Mouse (Mus musculus): ENCODE data around the gene Shc3. TPM values are rescaled to one million over a fixed set of nuclear protein-coding genes. Genes with fewer than 3 reads are reported as not detected.

Shc3 gene
- polyA plus RNA-seq, 1 experiment from 2014 or later = not detected

DNA sequence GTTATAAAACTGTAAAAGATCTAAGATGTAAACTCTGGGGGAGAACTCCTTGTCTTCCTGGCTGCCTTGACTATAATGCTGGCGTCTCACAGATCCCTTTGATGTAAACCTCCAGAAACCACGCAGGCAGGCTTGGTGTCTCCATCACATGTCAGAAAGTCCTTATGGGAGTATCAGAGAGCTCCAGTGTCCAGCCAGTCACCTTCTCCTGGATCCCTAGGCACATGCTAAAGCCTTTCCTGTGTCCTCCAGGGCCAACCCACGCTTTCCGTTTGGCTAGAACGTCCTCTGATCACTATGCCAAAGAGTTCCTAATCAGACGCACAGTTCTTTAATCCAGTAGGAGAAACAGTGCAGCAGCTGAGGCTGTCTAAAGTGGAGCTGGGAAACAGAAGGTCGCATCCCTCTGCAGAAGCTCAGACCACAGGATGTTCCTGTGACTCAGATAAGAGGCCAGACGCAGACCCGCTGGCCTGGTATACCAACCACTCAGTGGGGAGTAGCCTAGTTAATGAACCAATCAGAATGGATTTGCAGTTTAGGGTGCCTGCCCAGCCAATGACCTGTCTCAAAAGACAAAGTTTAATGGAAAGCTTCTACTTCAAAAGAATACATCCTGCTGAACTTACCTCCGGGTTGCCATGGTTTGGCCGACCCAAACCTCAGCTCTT, 88.7 kb downstream of the Shc3 start:
- Histone ChIP-seq H3K4me1 (replicated peaks) (no peaks in the 10 kb centered on the region), H3K36me3 (replicated peaks) (no peaks in the 10 kb centered on the region), H3K9ac (no peak overlapping the region), H3K27me3 (no peaks in the 10 kb centered on the region), H3K27ac (replicated peaks) (no peak overlapping the region), H3K4me3 (replicated peaks) (no peak overlapping the region), H3K9me3 (replicated peaks) (no peaks in the 10 kb centered on the region), H3K4me2 (no peak overlapping the region)
- 23% methylated on average over 11 of the region's 11 CpGs for WGBS (ENCODE audit: insufficient replicate concordance)
- no peak for ATAC-seq (ENCODE audit: insufficient read depth)

GRCm38 (mm10) chr13:51479826-51480225, 89.4 kb downstream of the Shc3 start:
- Histone ChIP-seq H3K27ac (replicated peaks) (no peak overlapping the region), H3K9me3 (replicated peaks) (no peaks in the 10 kb centered on the region), H3K4me1 (replicated peaks) (no peaks in the 10 kb centered on the region), H3K4me2 (no peak overlapping the region), H3K27me3 (no peaks in the 10 kb centered on the region), H3K4me3 (replicated peaks) (no peak overlapping the region), H3K9ac (no peak overlapping the region), H3K36me3 (replicated peaks) (no peaks in the 10 kb centered on the region)
- no peak for ATAC-seq (ENCODE audit: insufficient read depth)
- 78% methylated on average over 11 of the region's 11 CpGs for WGBS (ENCODE audit: insufficient replicate concordance)

GRCm38 (mm10) chr13:51476991-51477390, 92.2 kb downstream of the Shc3 start:
- Histone ChIP-seq H3K36me3 (replicated peaks) (no peaks in the 10 kb centered on the region), H3K4me1 (replicated peaks) (no peaks in the 10 kb centered on the region), H3K4me2 (no peak overlapping the region), H3K9ac (no peak overlapping the region), H3K27me3 (no peaks in the 10 kb centered on the region), H3K9me3 (replicated peaks) (no peaks in the 10 kb centered on the region), H3K27ac (replicated peaks) (no peak overlapping the region), H3K4me3 (replicated peaks) (no peak overlapping the region)
- ATAC-seq (ENCODE audit: insufficient read depth) = no peak
- WGBS (ENCODE audit: insufficient replicate concordance) = 61% methylated on average over 10 of the region's 10 CpGs

DNA sequence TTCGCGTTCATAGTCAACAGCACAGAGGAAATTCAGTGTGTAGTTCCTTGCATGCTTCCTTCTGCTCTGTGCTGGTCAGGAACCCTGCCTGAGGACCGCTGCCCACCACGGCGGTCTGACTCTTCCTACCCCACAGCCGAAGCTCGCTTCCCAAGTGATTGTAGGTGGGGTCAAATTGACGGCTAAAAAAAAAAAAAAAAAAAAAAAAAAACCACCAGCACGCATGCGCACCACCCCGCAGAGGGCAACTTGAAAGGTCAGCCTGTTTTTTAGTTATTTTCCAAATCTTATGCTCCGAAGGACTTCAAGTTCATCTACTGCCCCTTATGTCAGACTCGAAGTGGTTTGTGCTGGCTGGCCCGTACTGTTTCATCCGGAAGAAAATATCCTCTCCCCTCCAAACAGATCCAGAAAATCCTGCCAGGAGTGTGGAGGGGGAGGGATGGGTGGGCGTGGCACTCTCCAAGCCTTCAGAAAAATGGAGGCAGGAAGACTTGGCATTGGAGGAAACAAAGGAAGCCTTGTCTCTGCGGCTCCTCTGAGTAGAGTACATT, 100.4 kb downstream of the Shc3 start:
- Histone ChIP-seq H3K9me3 (replicated peaks) (no peaks in the 10 kb centered on the region), H3K27ac (replicated peaks) (no peak overlapping the region), H3K4me1 (replicated peaks) (no peaks in the 10 kb centered on the region), H3K4me3 (replicated peaks) (no peak overlapping the region), H3K9ac (no peak overlapping the region), H3K27me3 (no peaks in the 10 kb centered on the region), H3K4me2 (no peak overlapping the region), H3K36me3 (replicated peaks) (no peaks in the 10 kb centered on the region)
- no peak for ATAC-seq (ENCODE audit: insufficient read depth)
- WGBS (ENCODE audit: insufficient replicate concordance) = 60% methylated on average over 17 of the region's 17 CpGs

GRCm38 (mm10) chr13:51466117-51466841, 102.9 kb downstream of the Shc3 start:
- Histone ChIP-seq H3K4me1 (replicated peaks) (no peaks in the 10 kb centered on the region), H3K36me3 (replicated peaks) (no peaks in the 10 kb centered on the region), H3K9me3 (replicated peaks) (no peaks in the 10 kb centered on the region), H3K27me3 (no peaks in the 10 kb centered on the region), H3K9ac (no peak overlapping the region), H3K27ac (replicated peaks) (no peak overlapping the region), H3K4me3 (replicated peaks) (no peak overlapping the region), H3K4me2 (no peak overlapping the region)
- 67% methylated on average over 14 of the region's 14 CpGs for WGBS (ENCODE audit: insufficient replicate concordance)
- no peak for ATAC-seq (ENCODE audit: insufficient read depth)

DNA sequence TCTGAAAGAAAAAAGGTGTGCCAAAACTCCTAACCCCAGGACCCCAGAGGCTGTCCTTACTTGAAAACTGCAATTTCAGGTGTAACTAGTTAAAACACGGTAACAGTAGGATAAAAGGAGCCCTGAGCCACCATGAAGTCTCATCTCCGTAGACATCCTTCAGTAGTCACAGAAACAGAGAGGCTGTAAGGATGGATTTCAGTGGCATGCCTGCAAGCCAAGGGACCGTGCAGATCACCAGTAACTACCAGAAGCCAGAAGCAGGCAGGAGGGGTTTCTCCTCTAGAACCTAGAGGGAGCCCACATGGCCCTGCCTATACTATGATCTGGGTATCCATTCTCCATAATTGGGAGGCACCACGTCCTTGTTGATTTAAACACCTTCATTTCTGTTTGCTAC, 104.9 kb downstream of the Shc3 start:
- H3K27ac ChIP-seq (replicated peaks) = no peak overlapping the region

DNA sequence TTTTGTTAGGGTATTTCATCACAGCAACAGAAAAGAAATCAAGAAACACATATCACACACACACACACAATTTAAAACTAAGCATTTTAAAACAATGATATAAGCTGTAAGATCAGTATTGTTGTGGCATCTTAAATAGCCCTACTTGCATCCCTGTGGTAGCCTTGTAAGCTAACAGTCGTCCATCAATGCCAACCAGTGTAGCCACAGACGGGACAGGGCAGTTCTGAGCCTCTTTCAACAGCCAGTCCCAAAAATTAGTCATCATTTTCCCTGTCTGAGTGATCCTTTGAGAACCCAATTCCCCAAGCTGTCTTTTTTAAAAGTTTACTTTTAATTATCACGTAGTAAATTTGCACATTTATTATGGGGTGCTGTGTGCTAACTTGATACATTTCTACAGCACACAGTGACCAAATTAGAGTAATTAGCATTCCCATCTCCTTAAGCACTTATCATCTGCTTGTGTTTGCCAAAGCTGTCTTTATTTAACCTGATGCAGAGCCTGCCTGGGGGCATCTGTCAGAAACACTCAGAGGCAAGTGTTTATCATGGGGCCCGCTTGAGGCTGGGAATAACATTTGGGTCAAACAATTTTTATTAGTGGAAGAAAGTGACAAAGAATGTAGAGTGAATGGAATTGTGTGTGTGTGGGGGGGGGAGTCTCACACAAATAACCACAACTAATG, 112.9 kb downstream of the Shc3 start:
- Histone ChIP-seq H3K27me3 (no peaks in the 10 kb centered on the region), H3K4me2 (no peak overlapping the region), H3K36me3 (replicated peaks) (no peaks in the 10 kb centered on the region), H3K9ac (no peak overlapping the region), H3K9me3 (replicated peaks) (no peaks in the 10 kb centered on the region), H3K4me3 (replicated peaks) (no peak overlapping the region), H3K27ac (replicated peaks) (no peak overlapping the region), H3K4me1 (replicated peaks) (no peaks in the 10 kb centered on the region)
- 30% methylated on average over 4 of the region's 4 CpGs for WGBS (ENCODE audit: insufficient replicate concordance)
- no peak for ATAC-seq (ENCODE audit: insufficient read depth)

More for the DNA sequence above, 104.9 kb downstream of the Shc3 start:
- no peak for ATAC-seq (ENCODE audit: insufficient read depth)
- Histone ChIP-seq H3K9ac (no peak overlapping the region), H3K9me3 (replicated peaks) (no peaks in the 10 kb centered on the region), H3K4me2 (no peak overlapping the region), H3K4me1 (replicated peaks) (no peaks in the 10 kb centered on the region), H3K36me3 (replicated peaks) (no peaks in the 10 kb centered on the region), H3K27me3 (no peaks in the 10 kb centered on the region), H3K4me3 (replicated peaks) (no peak overlapping the region)
- WGBS (ENCODE audit: insufficient replicate concordance) = 58% methylated on average over 4 of the region's 4 CpGs

DNA sequence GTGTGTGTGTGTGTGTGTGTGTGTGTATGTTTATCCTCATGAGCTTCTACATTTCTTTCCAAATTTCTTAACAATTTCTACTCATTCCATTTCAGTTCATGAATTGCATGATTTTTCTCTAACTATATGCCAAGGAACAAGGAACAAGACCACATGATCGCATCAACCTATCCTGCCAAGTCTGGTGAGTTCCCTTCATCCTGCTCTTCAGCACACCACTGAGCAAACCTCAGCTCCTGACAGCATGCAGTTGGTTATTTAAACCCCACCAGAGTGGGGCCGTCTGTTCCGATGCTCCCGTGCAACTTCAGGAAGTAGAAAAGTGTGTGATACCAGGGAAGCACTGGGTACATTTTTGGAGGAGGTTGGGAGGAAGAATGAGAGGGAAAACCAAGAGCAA, 122.7 kb downstream of the Shc3 start:
- Histone ChIP-seq H3K4me3 (replicated peaks) (no peak overlapping the region), H3K27ac (replicated peaks) (no peak overlapping the region), H3K36me3 (replicated peaks) (no peaks in the 10 kb centered on the region), H3K9me3 (replicated peaks) (no peaks in the 10 kb centered on the region), H3K9ac (no peak overlapping the region), H3K4me1 (replicated peaks) (no peaks in the 10 kb centered on the region), H3K27me3 (no peaks in the 10 kb centered on the region), H3K4me2 (no peak overlapping the region)
- ATAC-seq (ENCODE audit: insufficient read depth) = no peak
- 52% methylated on average over 4 of the region's 4 CpGs for WGBS (ENCODE audit: insufficient replicate concordance)

GRCm38 (mm10) chr13:51442922-51443321, 126.3 kb downstream of the Shc3 start:
- no peaks in the 10 kb centered on the region for H3K36me3 ChIP-seq (replicated peaks)
- H3K4me2 ChIP-seq = no peak overlapping the region

DNA sequence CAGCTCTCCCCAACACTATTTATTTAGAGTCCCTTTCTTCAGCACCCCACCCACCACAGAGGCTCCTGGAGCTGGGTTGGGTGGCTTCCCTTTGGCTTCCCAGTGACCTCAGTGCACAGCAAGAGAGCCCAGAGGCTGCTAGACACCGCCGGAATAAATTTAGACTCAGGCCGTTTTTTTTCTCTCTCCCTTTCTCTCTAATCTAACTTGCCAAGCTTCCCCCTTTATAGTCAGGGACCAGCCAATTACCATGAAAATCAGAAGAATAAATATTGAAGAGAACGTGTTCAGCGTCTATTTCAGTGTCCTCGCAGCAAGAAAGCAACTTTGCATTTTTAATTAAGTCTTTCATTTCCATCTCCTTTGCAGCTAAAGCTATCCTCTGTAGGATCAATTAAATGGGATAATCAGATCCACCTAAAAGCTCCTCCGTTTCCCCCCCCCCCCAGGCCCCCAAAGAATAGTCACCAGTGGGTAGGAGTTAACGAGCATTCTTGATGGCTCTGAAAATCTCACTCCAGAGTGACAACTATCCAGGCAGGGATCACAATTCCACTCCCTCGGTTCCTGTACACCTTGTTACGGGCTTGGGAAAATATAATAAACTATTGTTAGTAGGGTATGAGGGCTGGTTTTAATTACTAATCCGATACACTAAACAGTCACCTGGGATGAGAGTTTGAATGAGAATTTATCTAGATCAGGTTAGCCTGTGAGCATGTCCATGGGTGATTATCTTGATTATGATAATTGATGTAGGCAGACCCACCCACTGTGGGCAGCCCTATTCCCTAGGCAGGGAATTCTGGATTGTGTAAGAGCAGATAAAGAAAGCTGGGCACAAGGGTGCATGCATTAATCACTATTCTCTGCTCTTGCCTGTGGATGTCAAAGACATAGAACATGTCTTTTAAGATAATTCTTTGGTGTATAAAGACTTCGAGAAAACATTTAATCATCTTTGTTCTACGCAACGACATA, 131.8 kb downstream of the Shc3 start:
- no peak overlapping the region for H3K4me2 ChIP-seq
- no peak overlapping the region for H3K27ac ChIP-seq (replicated peaks)
- no peaks in the 10 kb centered on the region for H3K36me3 ChIP-seq (replicated peaks)
- H3K27me3 ChIP-seq = no peaks in the 10 kb centered on the region
- H3K4me1 ChIP-seq (replicated peaks) = no peaks in the 10 kb centered on the region
- no peak overlapping the region for H3K9ac ChIP-seq
- H3K9me3 ChIP-seq (replicated peaks) = no peaks in the 10 kb centered on the region
- ATAC-seq (ENCODE audit: insufficient read depth) = no peak
- 62% methylated on average over 14 of the region's 14 CpGs for WGBS (ENCODE audit: insufficient replicate concordance)
- H3K4me3 ChIP-seq (replicated peaks) = no peak overlapping the region

More at GRCm38 (mm10) chr13:51442922-51443321, 126.3 kb downstream of the Shc3 start:
- WGBS (ENCODE audit: insufficient replicate concordance) = 70% methylated on average over 8 of the region's 8 CpGs
- Histone ChIP-seq H3K9me3 (replicated peaks) (no peaks in the 10 kb centered on the region), H3K9ac (no peak overlapping the region), H3K27me3 (no peaks in the 10 kb centered on the region), H3K4me3 (replicated peaks) (no peak overlapping the region), H3K4me1 (replicated peaks) (no peaks in the 10 kb centered on the region), H3K27ac (replicated peaks) (no peak overlapping the region)
- ATAC-seq (ENCODE audit: insufficient read depth) = no peak
